ENCODE assay signal across 8 mouse cellular contexts in genomic region chr15:89355241-89356187, GRCm38 (mm10). TPM values are rescaled to one million over a fixed set of nuclear protein-coding genes. Genes with fewer than 3 reads are reported as not detected.
DNase-seq lines count a peak whose midpoint lies in the region; ATAC-seq lines count a peak whose summit lies in the region.

TSS of gene Lmf2 (minus strand) at chr15:89355659.
TSS of gene Ncaph2 (plus strand) at chr15:89355719.

- DNase-seq in NIH3T3 (ENCODE audit: low read depth) = peak; percentile 98
- peak; percentile 98 for DNase-seq in cerebellum, postnatal 10 days
- DNase-seq in frontal cortex, postnatal 14 days (ENCODE audit: low spot score in 2 of 2) = peak; percentile 86 to 92
- DNase-seq in layer of hippocampus, postnatal 25 days (ENCODE audit: extremely low spot score in 1 of 2, low spot score in 1 of 2) = peak; percentile 93 to 94
- DNase-seq in lung, postnatal 25 days (ENCODE audit: low spot score) = peak; percentile 95
- DNase-seq in retina, embryonic 14.5 days (ENCODE audit: low spot score) = peak; percentile 98
- DNase-seq in thymus, postnatal 4 days = peak; percentile 98

- H3K27me3 ChIP-seq in hindbrain, embryonic 13.5 days = no peaks in the 10 kb centered on the region

- peak within 1 kb of the TSS; percentile 83 for H3K9ac ChIP-seq in hindbrain, embryonic 13.5 days

- no peaks in the 10 kb centered on the region for H3K9me3 ChIP-seq in hindbrain, embryonic 13.5 days

- peaks cover 42% of the 10 kb centered on the region for H3K4me1 ChIP-seq in hindbrain, embryonic 13.5 days (replicated peaks)

- H3K27ac ChIP-seq in hindbrain, embryonic 13.5 days = peak within 1 kb of the TSS; percentile 81

- ATAC-seq in hindbrain, embryonic 13.5 days (ENCODE audit: low FRiP score) = peak; percentile 94

- H3K4me2 ChIP-seq in hindbrain, embryonic 13.5 days = peak within 1 kb of the TSS; percentile 87

- WGBS in hindbrain, embryonic 13.5 days = under 1% methylated on average over 60 of the region's 64 CpGs

- H3K4me3 ChIP-seq in hindbrain, embryonic 13.5 days = peak within 1 kb of the TSS; percentile 67

- H3K36me3 ChIP-seq in hindbrain, embryonic 13.5 days = peaks cover 41% of the 10 kb centered on the region

RNA-seq across cellular contexts. Expression of gene Lmf2, which starts in this region (rescaled TPM):
- 32.2 and 32.6 TPM in 2 replicates for polyA plus RNA-seq in hindbrain, embryonic 13.5 days (2015; fragmentation: Nextera tagmentation; extraction: Ambion mirVana)
- total RNA-seq in layer of hippocampus, postnatal 25 days (2021) = 10 to 100 TPM; 15.2 to 20.8 TPM

RNA-seq across cellular contexts. Expression of gene Ncaph2, which starts in this region (rescaled TPM):
- 104 TPM in 2 replicates for polyA plus RNA-seq in hindbrain, embryonic 13.5 days (2015; fragmentation: Nextera tagmentation; extraction: Ambion mirVana)
- 10 to 100 TPM; 84.1 to 95.0 TPM for total RNA-seq in layer of hippocampus, postnatal 25 days (2021)

Comparison
In these comparisons a context has a peak if more than half of its experiments do, and no peak if none do; other contexts are left out.
1. Peak in every context shown above with its lines: DNase-seq, ATAC-seq, H3K4me3 ChIP-seq and H3K27ac ChIP-seq.